Mouse (Mus musculus): Measurements from ENCODE around the gene Zyg11a.

- no peak for TF ChIP-seq CTCF (IDR thresholded peaks at IDR 0.05; ENCODE audit: low read depth, low read length)
- no peak for TF ChIP-seq POLR2A (IDR thresholded peaks at IDR 0.05; ENCODE audit: extremely low read depth, insufficient read depth, low read length)
Observed at GRCm38 (mm10) chr4:108199236-108199635, 18.6 kb downstream of the Zyg11a start.
